23 mouse cellular contexts compared by ENCODE assay signal in the genomic region with DNA sequence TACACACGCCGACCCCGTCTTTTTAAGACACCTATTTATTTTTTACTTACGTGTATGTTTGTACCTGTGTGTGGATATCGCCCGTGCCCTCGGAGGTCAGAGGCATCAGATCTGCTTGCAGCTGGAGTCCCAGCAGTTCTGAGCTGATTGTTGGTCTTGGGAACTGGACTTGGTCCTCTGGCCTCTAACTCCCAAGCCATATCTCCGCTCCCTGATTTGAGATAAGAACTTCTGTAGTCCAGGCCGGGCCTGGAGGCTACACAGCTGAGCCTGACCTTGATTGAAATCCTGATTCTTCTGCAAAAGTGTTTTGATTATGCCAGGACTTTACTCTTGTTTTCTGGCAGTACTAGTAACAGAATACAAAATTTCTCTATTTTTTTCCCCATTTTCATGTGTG. TPM values are rescaled to one million over a fixed set of nuclear protein-coding genes. Genes with fewer than 3 reads are reported as not detected.
"Had no signal": no experiment of that assay in that cellular context is flagged by ENCODE, and none has a peak within 500 bp of the region (broad histone marks: within the 10 kb centered on the region; RNA-seq: fewer than 3 reads in every experiment).

No protein-coding gene starts in this region.

- H3K9me3 ChIP-seq: limb, embryonic 10.5 days; limb, embryonic 13.5 days; liver, embryonic 15.5 days; midbrain, embryonic 10.5 days; midbrain, embryonic 13.5 days; neural tube, embryonic 13.5 days; stomach, embryonic 15.5 days had no signal

- H3K4me3 ChIP-seq: layer of hippocampus, adult 2 months; limb, embryonic 10.5 days; limb, embryonic 13.5 days; liver, embryonic 15.5 days; midbrain, embryonic 10.5 days; midbrain, embryonic 13.5 days; myocyte; neural tube, embryonic 13.5 days; stomach, embryonic 15.5 days had no signal

- H3K4me2 ChIP-seq: limb, embryonic 13.5 days; liver, embryonic 11.5 days; liver, embryonic 15.5 days; midbrain, embryonic 13.5 days; neural tube, embryonic 13.5 days; stomach, embryonic 15.5 days had no signal

- H3K27me3 ChIP-seq: limb, embryonic 13.5 days; midbrain, embryonic 13.5 days; neural tube, embryonic 13.5 days; stomach, embryonic 15.5 days had no signal

- H3K36me3 ChIP-seq: liver, embryonic 15.5 days had no signal

- DNase-seq: kidney, adult 18-20 months; kidney, postnatal 14 days; layer of hippocampus, adult 9-11 months; lung, adult 2 months; lung, postnatal 14 days; lung, postnatal 4 days; right cerebral cortex, adult 18-20 months; right cerebral cortex, postnatal 14 days; right cerebral cortex, postnatal 4 days; spleen, adult 18-20 months; thymus, postnatal 25 days had no signal

- H3K27ac ChIP-seq: limb, embryonic 10.5 days; limb, embryonic 13.5 days; liver, embryonic 15.5 days; midbrain, embryonic 10.5 days; midbrain, embryonic 13.5 days; neural tube, embryonic 13.5 days; stomach, embryonic 15.5 days had no signal

- H3K9ac ChIP-seq: limb, embryonic 13.5 days; liver, embryonic 15.5 days; midbrain, embryonic 13.5 days; neural tube, embryonic 13.5 days; stomach, embryonic 15.5 days had no signal

- H3K4me1 ChIP-seq: limb, embryonic 10.5 days; midbrain, embryonic 10.5 days; stomach, embryonic 15.5 days had no signal

- ATAC-seq: inflammation-experienced regulatory T-cells, adult 6 months; midbrain, embryonic 13.5 days; midbrain, embryonic 16.5 days had no signal

RNA-seq across cellular contexts. Expression of a gene that starts 7.3 kb away (rescaled TPM):
- polyA plus RNA-seq: inflammation-experienced regulatory T-cells, adult 6 months had no signal
